In the genomic region with DNA sequence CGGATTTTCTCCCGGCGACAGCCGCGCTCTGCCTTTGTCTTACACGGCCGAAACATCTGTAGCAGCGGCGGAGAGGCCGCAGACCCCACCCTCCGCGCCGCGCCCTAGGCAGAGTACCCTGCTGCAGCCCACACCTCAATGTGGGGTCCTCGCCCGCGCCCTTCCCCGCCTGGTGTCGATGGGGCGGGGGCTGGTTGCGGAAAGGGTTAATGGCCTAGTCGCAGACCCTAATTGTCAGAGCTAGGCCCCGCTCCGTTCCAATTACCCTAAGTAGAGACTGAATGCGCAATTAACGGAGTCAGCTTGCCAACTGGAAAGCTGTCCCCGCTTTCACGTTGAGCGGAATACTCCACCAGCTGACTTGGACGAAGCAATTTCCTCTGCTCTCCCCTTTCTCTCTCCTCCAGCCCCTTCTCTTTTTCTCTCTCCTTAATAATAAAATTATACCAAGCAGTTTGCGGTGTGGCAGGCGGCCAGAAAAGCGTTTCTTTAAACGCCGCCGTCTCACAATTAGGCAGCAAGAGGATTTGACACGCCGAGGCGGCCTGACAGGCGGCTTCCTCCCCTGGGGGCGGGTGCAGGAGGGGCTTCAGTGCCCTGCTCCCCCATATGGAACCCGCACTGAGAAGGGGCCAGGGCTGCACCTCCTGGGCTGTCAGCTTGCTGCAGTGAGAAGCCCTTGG, we compare ENCODE assay signal across 8 mouse cellular contexts. TPM values are rescaled to one million over a fixed set of nuclear protein-coding genes. Genes with fewer than 3 reads are reported as not detected.
DNase-seq lines count a peak whose midpoint lies in the region; ATAC-seq and TF ChIP-seq lines count a peak whose summit lies in the region.

No protein-coding gene starts in this region.

- H3K27ac ChIP-seq in thymus, adult 2 months (ENCODE audit: control insufficient read depth, insufficient read depth, low read length): no peak overlapping the region
- peak overlapping the region; percentile 93 for H3K27ac ChIP-seq in embryonic facial prominence, embryonic 14.5 days (replicated peaks; ENCODE audit: low read depth, low read length)
- peak overlapping the region; percentile 57 for H3K27ac ChIP-seq in lung, postnatal 0 days (ENCODE audit: low read length)

- H3K9ac ChIP-seq in embryonic facial prominence, embryonic 14.5 days (ENCODE audit: low read depth, low read length): peak overlapping the region; percentile 77
- peak overlapping the region; percentile 35; the same call in 1 of the 2 replicates for H3K9ac ChIP-seq in lung, postnatal 0 days (replicated peaks; ENCODE audit: low read depth)

- peak; percentile 33 for DNase-seq in thymus, adult 2 months
- DNase-seq in thymus, postnatal 10 days (ENCODE audit: low spot score in 2 of 2): no peak
- DNase-seq in embryonic facial prominence, embryonic 14.5 days (ENCODE audit: low spot score): peak; percentile 95
- DNase-seq in layer of hippocampus, adult 9-11 months: peak; percentile 78
- peak; percentile 47 for DNase-seq in lung, postnatal 0 days (ENCODE audit: low spot score)
- peak; percentile 64 for DNase-seq in right cerebral cortex, postnatal 25 days
- DNase-seq in adrenal gland, adult 18-20 months (ENCODE audit: low spot score in 2 of 2): no peak

- H3K27me3 ChIP-seq in thymus, adult 2 months (ENCODE audit: control insufficient read depth, insufficient read depth, low read length): no peaks in the 10 kb centered on the region
- no peaks in the 10 kb centered on the region for H3K27me3 ChIP-seq in embryonic facial prominence, embryonic 14.5 days (replicated peaks; ENCODE audit: control insufficient read depth, insufficient read depth, low read length)
- H3K27me3 ChIP-seq in lung, postnatal 0 days (replicated peaks; ENCODE audit: insufficient read depth, low read length): no peaks in the 10 kb centered on the region

- TF ChIP-seq CTCF in thymus, adult 2 months (IDR thresholded peaks at IDR 0.05; ENCODE audit: borderline replicate concordance, control insufficient read depth, extremely low read depth, insufficient read depth, low read length, poor library complexity): no peak
- TF ChIP-seq CTCF in lung, postnatal 0 days (IDR thresholded peaks at IDR 0.05): no peak

- H3K4me1 ChIP-seq in thymus, adult 2 months (replicated peaks; ENCODE audit: control insufficient read depth, insufficient read depth, low read length): peaks cover 39% of the 10 kb centered on the region
- H3K4me1 ChIP-seq in embryonic facial prominence, embryonic 14.5 days (ENCODE audit: control insufficient read depth, insufficient read depth, low read length): peaks cover 65% of the 10 kb centered on the region
- peaks cover 25% of the 10 kb centered on the region for H3K4me1 ChIP-seq in lung, postnatal 0 days (ENCODE audit: insufficient read depth, low read depth, low read length)

- peak; percentile 54 for ATAC-seq in embryonic facial prominence, embryonic 14.5 days (ENCODE audit: low read depth)
- peak; percentile 16 to 33; a peak in 3 of 4 replicates for ATAC-seq in hematopoietic stem cell, adult 5-6 weeks (replicated peaks in 1 of 2; ENCODE audit: insufficient read depth in 1 of 2, low FRiP score in 2 of 2, low TSS enrichment in 1 of 2, low read depth in 1 of 2, poor library complexity in 2 of 2, severe bottlenecking in 2 of 2)
- no peak for ATAC-seq in lung, postnatal 0 days

- H3K9me3 ChIP-seq in embryonic facial prominence, embryonic 14.5 days (ENCODE audit: control insufficient read depth, low read length): no peaks in the 10 kb centered on the region
- no peaks in the 10 kb centered on the region for H3K9me3 ChIP-seq in lung, postnatal 0 days (ENCODE audit: low read length)

- 5% methylated on average over 42 of the region's 42 CpGs for WGBS in thymus, adult 2 months
- 1% methylated on average over 22 of the region's 42 CpGs for WGBS in embryonic facial prominence, embryonic 14.5 days
- WGBS in lung, postnatal 0 days: 6% methylated on average over 36 of the region's 42 CpGs

- no peak for TF ChIP-seq POLR2A in thymus, adult 2 months (IDR thresholded peaks at IDR 0.05; ENCODE audit: control insufficient read depth, extremely low read depth, insufficient read depth, low read length, poor library complexity)

- peak overlapping the region; percentile 100 for H3K4me2 ChIP-seq in embryonic facial prominence, embryonic 14.5 days (ENCODE audit: low read depth, low read length)
- peak overlapping the region; percentile 100 for H3K4me2 ChIP-seq in lung, postnatal 0 days (replicated peaks; ENCODE audit: low read depth, low read length)

- TF ChIP-seq EP300 in lung, postnatal 0 days (IDR thresholded peaks at IDR 0.05): no peak

- no peaks in the 10 kb centered on the region for H3K36me3 ChIP-seq in thymus, adult 2 months (ENCODE audit: control insufficient read depth, insufficient read depth, low read length)
- H3K36me3 ChIP-seq in embryonic facial prominence, embryonic 14.5 days (ENCODE audit: control insufficient read depth, insufficient read depth, low read length): peaks cover 6% of the 10 kb centered on the region; the same call in 1 of the 2 replicates
- no peaks in the 10 kb centered on the region for H3K36me3 ChIP-seq in lung, postnatal 0 days (ENCODE audit: insufficient read depth, low read length)

- peak overlapping the region; percentile 47 for H3K4me3 ChIP-seq in thymus, adult 2 months (ENCODE audit: control insufficient read depth, insufficient read depth, low read length)
- peak overlapping the region; percentile 64 for H3K4me3 ChIP-seq in embryonic facial prominence, embryonic 14.5 days (ENCODE audit: low read depth, low read length)
- peak overlapping the region; percentile 49 for H3K4me3 ChIP-seq in lung, postnatal 0 days (ENCODE audit: low read depth, low read length)

RNA-seq across cellular contexts. Expression of a gene that starts 45.3 kb away (rescaled TPM):
- 466 and 519 TPM in 2 replicates for polyA plus RNA-seq in thymus, adult 2 months (2012; rRNA removed)
- 58.3 and 67.6 TPM in 2 replicates for polyA plus RNA-seq in embryonic facial prominence, embryonic 14.5 days (2014; fragmentation: Nextera tagmentation; extraction: Ambion mirVana)
- 59.3 and 63.0 TPM in 2 replicates for total RNA-seq in hematopoietic stem cell, adult 5-6 weeks (2017)
- polyA plus RNA-seq in lung, postnatal 0 days (2015; fragmentation: Nextera tagmentation; extraction: Ambion mirVana): 61.7 and 70.1 TPM in 2 replicates
- total RNA-seq in adrenal gland, adult 18-20 months (2021): 100 to 1,000 TPM; 141 to 185 TPM

Comparison
In these comparisons a context has a peak if more than half of its experiments do, and no peak if none do; other contexts are left out.
1. DNase-seq: peak in thymus, adult 2 months (single experiment), embryonic facial prominence, embryonic 14.5 days (single experiment), layer of hippocampus, adult 9-11 months (single experiment), lung, postnatal 0 days (single experiment) and right cerebral cortex, postnatal 25 days (single experiment); none in thymus, postnatal 10 days (0 of 2) and adrenal gland, adult 18-20 months (0 of 2).
2. Peak in every context shown above with its lines, with median percentiles within 50 percentile points of each other: H3K4me3 ChIP-seq.